Mouse (Mus musculus): ENCODE measurements around the gene 1810055G02Rik.

The 1810055G02Rik gene

DNA sequence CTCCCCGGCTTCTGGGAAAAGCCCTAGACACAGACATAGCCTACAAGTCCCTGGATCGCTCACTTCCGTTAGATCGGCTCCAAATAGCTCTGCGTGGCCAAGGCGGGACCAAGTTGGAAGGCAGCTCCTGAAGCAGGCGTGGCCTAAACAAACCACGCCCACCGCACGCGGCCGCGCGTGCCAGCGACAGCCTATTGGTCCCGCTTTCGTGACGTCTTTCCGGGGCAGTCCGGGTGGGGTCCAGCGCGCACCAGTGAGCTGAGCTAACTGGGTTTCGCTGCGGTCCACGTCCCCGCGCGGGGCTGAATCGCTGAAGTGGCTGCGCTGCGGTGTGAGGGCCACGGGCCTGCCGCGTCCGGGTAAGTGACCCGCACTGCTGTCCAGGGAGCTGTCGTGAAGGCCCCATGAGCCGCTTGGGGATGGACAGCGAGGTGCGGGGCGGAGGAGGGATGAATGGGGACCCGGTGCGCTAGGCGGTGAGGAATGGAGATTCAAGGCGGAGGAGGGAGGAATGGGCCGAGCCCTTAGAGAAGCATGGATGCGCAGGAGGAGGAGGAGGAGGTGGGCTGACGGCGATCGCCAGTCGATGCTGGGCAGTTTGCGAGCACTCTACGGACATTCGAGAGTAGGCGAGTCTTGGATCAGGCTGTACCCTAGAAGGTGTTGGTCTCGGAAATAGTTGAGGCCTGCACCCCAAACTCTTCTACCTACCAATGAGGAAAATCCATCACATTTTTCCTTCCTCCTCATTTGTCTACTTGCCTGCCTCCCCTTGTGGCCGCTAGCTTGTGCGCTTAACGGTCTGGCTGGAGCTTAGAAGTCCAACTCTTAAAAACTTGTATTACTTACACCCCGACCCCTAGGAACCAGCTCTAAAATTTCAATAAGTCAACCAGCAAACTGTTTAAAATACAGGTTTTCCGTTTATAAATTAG, at the start of gene 1810055G02Rik:
Gene 1810055G02Rik, plus strand, starts transcription at position 216 of the 935 bp plus-strand sequence.
- peak; percentile 94 for DNase-seq (ENCODE audit: low spot score)

DNA sequence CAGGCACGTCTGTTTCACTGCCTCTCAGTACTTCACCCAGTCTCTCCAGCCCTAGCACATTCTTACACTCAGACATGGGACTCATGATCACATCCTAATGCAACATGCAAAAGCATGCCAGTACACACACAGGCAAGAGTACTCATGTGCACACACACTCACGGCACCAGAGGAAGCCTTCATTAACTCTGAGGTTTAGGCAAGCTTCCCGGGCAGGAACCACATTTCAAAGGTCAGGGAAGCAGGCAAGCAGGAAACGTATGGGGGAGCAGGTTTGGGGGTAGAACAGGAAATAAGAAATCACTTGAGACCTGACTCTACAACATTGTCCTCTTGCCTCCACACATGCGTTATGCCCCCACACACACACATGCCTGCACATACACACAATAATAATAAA, 42.6 kb upstream of the 1810055G02Rik start:
- no peak for DNase-seq (ENCODE audit: low spot score)

DNA sequence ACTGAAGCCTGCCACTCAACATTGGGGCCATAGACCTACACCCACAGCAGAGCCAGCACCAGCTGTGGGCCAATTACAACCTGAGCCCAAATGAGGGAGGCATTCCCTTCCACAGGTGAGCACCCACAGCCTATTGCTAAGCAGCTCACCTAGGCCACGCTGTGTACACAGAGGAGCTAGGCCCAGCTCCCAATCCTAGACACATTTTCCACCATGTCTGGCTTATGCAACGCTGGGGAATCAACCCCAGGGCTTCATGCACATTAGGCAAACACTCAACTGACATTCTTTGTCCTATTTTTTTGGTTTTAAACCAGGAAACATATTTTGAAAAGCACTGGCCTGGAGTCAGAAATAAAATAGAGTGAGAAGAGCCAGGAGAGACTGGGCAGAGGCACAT, 41.5 kb upstream of the 1810055G02Rik start:
- DNase-seq (ENCODE audit: low spot score), result no peak

DNA sequence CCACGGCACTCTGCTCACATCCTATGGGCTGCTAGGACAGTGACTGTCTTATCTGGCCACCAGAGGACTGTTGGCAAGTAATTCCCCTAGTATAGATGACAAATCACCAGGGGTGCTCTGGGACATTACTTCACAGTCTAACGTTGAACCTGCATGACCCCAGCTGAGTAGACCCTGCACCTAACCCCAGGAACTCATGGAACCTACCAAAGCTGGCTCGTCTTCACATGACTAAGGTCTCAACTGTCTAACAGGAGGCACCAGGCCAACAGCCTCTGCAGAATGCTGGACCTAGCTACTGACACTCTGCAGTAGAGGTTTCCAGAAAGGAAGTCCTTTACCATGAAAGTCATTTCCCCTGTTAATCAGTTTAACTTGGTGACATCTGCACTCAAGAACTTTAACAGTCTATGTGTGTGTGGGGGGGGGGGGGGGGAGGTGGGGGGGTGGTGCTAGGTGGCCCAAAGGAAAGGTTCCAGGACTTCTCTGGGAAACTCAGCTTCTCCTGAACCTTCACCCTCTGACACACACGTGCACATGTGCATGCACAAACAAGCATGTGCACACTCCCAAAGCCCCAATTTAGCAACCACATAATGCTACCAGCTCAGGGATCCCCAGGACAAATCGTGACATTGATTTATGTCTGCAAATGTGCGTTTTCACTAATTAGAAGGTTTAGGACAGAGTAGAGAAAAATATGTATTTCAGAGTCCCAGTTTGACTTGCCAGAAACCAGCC, 40.8 kb upstream of the 1810055G02Rik start:
- no peak for DNase-seq (ENCODE audit: low spot score)

DNA sequence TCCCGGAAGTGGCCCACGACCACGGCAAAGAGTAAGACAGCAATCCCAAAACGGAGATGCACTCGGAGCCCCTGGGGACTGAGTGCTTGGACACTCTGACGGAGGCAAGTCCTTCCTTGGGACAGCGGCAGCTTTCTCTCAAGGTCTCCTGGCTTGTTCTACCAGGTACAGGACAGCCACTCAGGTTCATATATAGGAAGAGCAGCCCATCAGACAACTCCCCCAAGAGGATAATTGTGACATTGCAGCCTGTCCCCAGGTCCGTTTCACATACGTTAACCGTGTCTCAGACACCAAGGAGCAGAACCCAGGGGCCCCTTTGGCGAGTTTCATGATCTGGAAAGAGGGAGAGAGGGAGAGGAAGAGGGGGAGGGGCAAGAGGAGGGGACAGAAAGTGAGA, 40.1 kb upstream of the 1810055G02Rik start:
- no peak for DNase-seq (ENCODE audit: low spot score)

DNA sequence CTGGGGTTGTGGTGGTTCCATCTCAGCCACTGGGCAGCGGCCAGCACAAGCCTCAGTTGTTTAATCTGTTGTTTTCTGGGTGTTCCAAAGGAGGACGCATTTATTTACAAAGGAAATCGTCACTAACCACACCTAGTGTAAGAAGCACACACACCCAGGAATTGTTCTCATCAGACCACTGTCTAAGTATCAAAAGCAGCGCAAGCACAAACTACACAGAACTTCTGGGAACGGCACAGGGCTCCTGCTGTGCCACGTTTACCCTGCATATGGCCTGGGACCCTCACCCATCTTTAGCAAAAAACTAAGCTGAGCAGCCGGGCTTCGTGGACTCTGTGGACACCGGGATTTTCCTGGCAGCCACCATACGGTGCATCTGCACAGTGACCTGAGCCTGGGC, 39.5 kb upstream of the 1810055G02Rik start:
- DNase-seq (ENCODE audit: low spot score), result no peak

DNA sequence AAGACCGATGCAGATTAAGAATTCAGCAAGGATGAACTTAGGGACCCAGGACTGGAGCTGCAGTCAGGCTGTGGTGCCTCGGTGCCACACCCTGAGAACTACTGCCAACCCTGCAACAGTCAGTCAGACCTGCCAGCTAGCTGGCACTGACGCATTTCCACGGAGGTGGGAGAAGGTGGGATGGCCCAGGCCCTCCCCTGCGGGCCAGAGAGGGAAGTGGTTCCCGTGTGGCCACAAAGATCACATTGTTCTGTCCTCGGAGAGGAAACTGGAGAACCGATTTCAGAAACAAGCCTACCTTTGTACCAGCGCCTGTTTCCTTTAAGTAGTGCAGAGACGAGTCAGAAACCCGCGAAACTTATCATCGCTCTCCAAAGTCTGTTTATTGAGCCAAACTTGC, 39.0 kb upstream of the 1810055G02Rik start:
- no peak for DNase-seq (ENCODE audit: low spot score)

DNA sequence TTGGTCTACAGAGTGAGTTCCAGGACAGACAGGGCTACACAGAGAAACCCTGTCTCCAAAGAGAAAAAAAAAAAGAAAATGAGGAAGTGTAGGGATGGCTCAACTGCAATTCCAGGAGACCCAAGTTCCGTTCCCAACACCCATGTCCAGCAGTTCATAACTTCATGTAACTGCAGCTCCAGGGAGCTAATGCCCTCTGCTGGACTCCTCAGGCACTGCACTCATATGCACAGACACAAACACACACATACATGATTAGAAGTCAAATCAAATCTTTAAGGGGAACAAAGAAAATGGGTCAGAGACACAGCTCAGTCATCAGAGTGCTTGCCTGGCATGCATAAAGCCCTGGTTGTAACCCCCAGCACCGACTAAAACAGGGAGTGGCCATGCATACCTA, 34.9 kb upstream of the 1810055G02Rik start:
- no peak for DNase-seq (ENCODE audit: low spot score)

DNA sequence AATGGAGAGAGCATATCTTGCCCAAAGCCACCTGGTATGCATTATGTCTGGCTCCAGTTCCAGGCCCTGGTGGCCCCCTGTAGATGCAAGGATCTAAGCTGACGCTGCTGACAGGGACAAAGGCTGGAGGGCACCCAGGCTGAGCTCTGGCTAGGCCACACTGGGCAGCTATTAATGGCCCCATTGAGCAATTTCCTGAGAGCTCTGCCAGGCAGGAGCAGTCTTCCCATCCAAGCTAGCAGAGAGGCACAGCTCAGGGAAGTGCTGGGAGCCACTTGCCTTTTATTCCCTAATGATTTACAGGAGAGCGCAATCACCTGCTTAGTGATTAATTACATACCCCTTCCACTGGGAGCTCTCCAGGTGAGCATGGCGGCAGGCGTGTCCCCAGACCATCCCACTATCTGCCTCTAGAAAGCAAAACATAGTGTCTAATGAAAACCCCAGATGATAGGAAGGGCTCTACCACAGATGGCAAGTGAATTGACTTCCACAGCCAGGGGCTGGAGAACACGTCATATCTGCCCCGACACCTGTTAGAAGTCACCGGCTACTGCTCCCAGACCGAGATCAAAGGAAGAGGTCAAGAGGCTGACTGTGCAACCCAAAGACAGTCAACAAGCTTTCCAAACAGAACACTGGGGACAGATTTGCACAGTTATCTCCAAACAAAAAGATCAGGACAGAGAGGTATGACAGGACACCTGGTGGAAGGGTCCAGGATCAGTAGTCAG, 33.8 kb upstream of the 1810055G02Rik start:
- no peak for DNase-seq (ENCODE audit: low spot score)

DNA sequence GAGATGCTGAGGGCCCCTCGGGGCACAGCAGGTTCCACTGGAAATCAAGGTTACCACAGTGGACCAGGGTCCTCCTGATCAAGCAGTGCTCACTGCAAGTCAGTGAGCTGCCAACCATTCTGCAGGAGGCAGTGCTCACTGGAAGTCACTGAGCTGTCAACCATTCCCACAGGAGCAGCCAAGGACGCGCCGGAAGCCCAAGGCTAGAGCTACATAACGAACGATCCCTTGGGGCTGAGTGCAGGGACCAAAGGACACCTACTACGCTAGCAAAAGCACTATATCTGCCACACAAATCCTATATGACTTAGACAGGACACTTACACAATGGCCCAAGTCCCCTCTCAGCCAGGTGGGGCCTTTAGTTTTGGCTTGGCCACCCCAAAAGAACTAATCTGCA, 27.4 kb upstream of the 1810055G02Rik start:
- DNase-seq (ENCODE audit: low spot score), result no peak

DNA sequence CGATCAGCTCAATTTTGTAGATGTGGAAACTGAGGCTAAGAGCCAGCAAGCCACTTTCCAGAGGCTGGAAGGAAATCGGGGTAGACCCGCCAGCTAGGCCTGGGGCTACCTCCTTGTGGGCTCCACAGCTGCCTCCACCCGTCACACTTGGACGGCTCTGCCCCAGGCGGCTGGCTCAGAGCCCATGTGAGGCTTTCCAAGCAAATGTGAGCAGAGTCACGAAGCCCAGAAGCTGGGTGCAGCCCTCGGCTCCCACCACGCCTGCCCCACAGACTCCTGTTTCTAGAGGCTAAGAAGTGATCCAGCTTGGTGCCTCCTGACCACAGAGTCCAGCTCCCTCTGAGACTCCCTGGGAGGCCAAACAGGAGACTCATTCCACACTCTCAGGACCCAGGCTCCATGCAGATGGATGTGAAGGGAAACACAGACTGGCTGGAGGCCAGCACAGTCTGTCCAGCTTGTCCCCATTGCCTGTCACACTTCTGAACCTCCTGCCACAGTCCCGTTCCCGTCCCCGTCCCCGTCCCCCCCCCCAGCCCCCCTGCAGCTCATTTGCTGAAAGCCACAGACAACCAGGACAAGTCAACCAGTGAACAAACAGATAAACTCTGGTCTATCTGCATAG, 26.7 kb upstream of the 1810055G02Rik start:
- DNase-seq (ENCODE audit: low spot score), result no peak

DNA sequence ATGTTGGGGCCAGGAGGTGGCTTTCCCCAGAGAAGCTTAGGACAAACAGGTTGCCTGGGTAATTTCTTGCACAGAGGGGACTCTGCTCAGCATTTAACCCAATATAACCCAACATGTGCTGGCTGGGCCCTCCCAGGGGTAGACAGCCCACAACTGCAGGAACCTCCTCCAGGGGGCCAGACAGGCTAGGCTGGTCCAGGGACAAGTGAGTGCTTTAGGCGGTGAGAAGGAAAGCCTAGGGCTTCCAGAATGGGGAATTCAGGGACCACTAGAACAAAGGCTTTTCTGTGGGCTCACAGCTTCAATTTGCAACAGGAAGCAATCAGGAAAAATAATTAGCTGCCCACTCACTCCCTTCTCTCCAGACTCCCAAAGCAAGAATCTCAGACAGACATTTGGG, 23.7 kb upstream of the 1810055G02Rik start:
- DNase-seq (ENCODE audit: low spot score), result no peak

DNA sequence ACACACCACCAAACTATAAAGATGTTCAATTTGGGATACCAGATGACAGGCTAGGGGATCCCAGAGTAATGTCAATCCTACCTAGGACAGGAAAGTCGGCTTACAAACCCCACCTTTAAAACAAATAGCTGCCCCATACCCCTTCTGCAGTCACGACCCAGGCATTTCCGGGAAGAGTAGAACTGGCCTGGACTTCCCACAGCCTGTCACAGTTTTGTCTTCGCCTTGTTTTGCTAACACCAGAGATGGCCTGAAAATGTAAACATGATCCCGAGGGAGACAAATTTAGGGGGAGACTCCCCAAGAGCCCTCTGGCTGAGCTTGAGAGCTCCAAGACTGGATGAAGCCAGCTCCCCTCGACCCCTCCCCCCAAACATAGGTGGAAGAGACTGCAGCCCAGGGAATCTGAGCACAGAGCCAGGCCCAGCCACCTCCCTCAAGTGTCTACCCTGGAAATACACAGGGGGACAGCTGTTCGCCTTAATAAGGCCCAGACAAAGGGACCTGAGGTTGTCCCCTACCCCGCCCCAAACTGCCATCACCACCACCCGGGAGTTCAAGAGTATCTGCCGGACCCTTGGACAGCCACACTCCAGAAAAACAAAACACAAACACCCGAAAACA, 23.0 kb upstream of the 1810055G02Rik start:
- no peak for DNase-seq (ENCODE audit: low spot score)

DNA sequence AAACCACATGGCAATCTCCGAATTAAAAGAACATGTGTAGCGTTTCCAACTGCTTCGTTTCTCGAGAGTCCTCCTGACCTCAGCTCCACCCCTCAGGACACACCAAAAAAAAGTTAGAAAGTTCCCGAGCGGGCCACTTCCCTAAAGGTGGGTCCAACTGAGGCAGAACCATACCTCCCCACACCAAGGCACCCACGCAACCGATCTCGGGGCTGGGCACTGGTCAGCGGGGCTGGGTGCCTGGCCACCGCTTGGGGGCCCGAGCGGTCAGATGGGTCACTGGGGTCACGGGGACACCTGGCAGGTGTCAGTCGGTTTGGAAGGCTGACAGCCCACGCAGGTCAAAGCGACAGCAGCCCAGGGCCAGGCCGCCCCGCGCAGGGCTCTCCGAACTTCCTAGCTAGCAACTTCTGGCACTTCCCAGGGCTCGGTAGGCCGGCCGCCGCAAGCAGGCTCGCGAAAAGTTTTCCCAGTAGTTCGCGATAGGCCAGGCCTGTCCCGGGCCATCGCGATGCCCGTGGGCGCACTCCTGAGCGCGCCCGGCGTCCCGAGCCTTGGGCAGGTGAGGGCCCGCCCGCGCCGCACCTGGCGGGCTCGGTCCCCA, 22.4 kb upstream of the 1810055G02Rik start:
- no peak for DNase-seq (ENCODE audit: low spot score)

DNA sequence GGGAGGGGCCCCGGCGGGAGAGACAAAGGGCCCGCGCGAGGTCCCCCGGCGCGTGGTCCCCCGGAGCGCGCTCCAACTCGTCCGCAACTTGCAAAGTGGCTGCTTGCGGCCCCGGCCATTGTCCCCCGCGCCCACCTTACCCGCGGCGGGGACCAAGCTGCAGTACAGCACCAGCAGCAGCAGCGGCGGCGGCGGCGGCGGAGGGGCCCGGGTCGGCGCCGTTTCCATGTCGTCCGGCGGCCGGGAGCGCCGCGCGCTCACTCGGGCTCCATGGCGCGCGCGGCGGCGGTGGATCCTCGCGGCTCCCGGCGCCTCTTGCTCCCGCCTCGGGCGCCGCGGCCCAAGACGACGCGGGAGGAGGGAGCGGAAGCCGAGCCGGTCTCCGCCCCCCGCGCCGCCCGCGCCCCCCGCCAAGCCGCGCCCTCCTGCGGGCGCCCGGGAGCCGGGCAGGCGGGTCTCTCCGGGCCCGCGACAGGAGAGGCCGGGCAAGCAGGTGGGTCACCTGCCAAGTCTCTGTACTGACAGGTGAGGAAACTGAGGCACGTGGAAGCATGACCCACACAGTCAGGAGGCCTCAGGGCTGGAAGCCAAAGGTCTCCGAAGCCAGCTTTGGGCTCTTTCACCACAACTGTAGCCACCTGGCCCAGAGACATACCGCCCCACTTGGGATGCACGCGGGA, 21.7 kb upstream of the 1810055G02Rik start, which contains the start of gene Lrp5:
Gene Lrp5, minus strand, starts transcription at position 350 of the 680 bp plus-strand sequence.
- no peak for DNase-seq (ENCODE audit: low spot score)

DNA sequence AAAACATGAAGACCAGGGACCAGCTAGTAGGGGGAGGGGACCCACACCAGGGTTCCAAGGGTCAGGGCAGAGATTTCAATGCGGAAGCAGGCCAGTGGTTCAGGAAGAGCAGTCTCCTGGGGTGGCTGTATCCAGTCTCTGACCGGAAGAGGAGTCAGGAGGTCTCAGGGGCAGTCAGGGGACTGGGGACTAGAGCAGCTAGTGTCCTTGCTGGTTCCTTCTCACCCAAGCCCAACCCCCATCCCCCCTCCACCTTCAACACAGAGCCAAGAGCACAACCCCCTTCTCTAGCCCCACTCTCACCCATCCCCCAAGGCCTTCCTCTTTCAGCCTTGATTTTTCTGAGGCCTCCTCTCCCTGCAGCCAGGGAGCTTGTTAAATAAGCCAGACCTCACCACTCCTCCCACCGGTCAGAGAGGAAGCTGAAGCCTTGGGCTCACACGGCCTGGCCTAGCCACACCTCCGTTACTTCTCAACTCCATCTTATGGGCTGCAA, 20.4 kb upstream of the 1810055G02Rik start:
- no peak for DNase-seq (ENCODE audit: low spot score)

DNA sequence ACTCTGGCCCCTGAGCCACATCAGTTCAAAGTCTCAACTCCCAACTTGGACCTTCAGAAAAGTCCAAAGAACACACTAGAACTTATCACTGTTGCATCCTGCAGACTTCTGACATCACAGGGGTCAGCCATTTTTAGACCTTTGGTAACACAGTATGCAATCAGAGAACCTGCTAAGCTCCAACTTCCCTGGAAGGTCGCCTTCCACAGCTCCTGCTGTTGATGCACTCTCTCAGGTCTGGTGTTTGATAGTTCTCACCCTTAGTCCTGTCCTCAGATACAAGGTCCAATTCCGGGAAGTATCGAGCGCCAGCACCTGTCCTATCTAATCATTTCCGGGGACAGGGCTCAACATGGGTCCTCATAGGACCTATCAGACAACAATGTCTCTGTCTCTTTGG, 16.8 kb upstream of the 1810055G02Rik start:
- no peak for DNase-seq (ENCODE audit: low spot score)

DNA sequence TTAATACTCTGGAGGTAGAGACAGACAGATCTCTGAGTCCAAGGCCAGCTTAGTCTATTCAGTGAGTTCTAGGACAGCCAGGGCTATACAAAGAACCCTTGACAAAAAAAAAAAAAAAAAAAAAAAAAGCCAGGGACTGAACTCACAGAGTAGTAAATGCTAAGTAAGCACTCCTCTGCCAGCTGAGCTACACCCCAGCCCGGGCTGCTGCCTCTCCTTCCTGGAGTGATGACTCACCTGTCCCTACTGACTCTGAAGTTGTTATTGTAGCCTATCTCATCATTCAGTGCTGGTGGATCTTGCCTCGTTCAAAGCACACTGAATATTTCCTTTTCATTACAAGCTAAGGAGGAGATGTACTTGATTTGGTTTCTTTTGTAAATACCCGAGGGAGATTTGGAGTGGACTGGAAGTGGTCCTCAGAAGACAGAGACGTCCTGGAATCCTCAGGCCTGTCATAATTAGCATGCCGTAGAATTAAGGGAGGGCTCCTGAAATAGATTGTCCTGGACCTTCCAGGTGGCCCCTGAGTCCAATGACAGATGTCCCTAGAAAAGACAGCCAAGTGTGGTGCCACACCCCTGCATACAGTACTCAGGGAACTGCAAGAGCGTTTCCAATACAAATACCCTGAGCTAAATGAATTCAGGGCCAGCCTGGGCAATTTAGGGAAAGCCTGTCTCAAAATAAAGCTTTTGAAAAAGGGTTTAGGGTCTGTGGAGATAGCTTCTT, 15.5 kb upstream of the 1810055G02Rik start:
- DNase-seq (ENCODE audit: low spot score), result no peak

DNA sequence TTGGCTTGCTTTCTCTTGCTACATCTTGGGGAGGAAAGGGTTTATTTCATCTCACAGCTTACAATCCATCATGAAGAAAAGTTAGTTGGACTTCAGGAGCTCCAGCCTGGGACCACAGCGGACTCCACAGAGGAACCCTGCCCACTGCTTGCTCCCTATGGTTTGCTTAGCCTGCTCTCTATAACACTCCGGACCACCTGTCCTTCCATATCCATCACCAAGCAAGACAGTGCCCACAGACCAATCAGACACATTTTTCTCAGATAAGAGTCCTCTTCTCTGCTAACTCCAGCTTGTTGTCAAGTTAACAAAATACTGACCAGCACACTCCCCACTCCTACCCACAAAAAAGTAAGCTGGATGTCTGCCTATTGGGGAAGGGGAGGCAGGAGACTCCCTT, 13.6 kb upstream of the 1810055G02Rik start:
- DNase-seq (ENCODE audit: low spot score), result no peak

DNA sequence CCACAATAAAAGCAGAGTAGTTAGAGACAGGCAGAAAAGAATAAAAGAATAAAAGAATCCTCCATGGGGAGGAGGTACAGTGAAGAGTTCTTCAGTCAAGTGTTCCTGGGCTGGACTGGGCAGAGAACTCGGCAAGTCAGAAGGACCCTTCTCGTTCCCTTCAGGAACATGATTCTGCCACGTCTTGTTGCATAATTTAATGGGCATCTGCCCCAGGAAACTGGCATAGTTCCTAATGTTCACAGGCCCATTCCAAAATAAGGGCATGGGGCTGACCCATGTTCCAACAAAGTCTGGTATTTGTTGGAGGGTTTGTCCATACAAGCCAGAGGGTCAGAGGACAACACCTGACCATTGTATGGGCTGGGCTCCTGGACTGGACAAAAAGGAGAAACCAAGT, 13.1 kb upstream of the 1810055G02Rik start:
- DNase-seq (ENCODE audit: low spot score), result no peak

Data from spleen, adult 12 weeks (tissue).